Mouse (Mus musculus) mesoderm, embryonic 11.5 days (tissue): ENCODE measurements around the gene Efcc1.
A peak's percentile ranks its signal among the peaks of the same experiment; 100 is the strongest.
"Not testable (repeated sequence)": the region's sequence is repeated elsewhere in the genome, so short reads cannot be mapped to it uniquely, and the experiment has no call there.

ENCODE experiments used
- DNase-seq: peaks from one replicate; pipeline ENCODE4 v3.0.0-alpha.2; 2012; ENCODE audit warnings: low read depth, low spot score

Efcc1 gene

GRCm38 (mm10) chr6:87743281-87743680 lies 12.6 kb downstream of the Efcc1 start:
- DNase-seq = no peak

- DNase-seq = no peak
Observed at GRCm38 (mm10) chr6:87744632-87745031, 14.0 kb downstream of the Efcc1 start.

DNA sequence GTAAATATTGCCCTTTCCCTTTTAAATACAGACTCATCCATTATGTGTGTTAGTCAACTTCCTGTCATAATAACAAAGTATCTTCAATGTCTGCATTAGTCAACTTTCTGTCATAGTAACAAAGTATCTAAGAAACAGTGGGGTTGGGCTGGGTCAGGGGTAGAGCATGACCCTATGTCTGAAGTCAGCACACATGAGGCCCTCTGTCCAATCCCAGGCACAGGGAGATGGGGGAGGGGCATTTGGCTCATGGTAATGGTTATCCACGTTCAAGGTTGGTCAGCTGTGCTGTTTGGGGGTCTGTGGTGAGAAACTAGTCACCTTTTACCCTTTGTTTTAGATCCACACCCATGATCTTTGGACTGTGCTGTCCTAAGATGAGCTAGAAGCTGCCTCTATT lies 14.6 kb downstream of the Efcc1 start:
- DNase-seq = no peak

- no peak for DNase-seq
Observed at GRCm38 (mm10) chr6:87746059-87746458, 15.4 kb downstream of the Efcc1 start.

DNA sequence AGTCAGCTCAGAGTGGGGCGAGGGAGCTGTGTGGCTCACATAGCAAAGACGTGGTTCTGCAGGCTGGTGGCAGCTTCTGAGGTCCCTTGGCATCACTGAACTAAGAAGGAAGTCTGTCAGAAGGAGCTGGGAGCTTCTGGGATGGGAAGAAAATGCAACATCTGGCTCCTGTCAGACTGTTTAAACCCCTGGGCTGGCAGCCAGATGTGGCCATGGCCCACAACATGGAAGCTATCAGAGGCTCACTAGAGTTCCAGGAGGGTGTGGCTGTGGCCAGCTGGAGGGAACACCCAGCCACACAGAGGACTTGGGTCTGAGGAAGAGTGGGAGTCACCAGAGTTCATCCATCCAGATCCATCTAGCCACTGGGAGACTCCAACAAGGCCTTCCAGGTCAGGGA lies 16.2 kb downstream of the Efcc1 start:
- DNase-seq = no peak

DNA sequence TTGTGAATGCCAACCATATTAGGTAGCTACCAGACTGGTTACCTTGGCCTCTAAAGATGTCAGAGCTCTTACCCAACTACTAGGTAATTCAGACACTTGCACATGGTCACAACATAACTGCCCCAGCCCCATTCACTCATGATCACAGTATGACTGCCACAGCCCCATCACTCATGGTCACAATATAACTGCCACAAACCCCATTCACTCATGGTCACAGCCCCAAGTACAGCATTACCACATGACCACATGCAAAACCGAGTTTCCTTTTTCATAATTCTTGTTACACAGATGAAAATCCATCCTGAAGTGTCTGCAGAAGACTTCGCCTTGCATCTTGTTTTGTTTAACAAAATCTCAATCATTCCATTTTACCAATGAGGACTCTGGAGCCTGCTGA lies 17.4 kb downstream of the Efcc1 start:
- no peak for DNase-seq

GRCm38 (mm10) chr6:87748531-87748930 lies 17.9 kb downstream of the Efcc1 start:
- no peak for DNase-seq

DNA sequence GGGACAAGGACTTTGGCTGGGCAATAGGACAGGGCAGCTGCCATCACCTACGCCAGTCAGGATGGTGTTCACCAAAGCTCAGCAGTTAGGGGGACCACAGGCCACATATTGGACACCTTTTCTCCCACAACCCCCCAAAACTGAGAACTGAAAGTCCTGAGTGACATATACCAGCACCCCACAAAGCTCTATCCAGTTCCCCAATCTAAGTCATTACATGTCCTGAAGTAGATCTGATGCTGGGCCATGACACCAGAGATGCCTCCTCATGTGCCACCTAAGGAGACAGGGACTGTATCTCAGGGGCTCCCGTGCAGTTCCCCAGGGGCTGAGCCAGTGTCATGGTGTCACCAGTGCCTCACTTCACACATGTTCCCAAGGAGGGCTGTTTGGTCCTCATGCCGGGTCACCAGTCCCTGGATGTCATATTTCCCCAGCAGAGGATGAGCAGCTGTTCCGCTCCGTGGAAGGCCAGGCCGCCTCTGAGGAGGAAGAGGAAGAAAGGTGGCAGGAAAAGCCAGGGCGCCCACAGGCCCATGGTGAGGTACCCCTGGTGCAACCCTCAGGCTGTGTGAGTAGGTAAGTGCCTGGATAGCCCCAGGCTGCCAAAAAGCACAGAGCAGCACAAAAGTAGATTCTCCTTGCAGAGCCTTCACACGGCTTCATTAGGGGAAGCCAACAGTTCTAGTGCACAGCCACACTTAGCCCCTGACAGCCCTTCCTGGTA lies 19.7 kb downstream of the Efcc1 start:
- no peak for DNase-seq

GRCm38 (mm10) chr6:87751574-87751973 lies 20.9 kb downstream of the Efcc1 start:
- no peak for DNase-seq

GRCm38 (mm10) chr6:87755196-87755595 lies 24.5 kb downstream of the Efcc1 start:
- no peak for DNase-seq

DNA sequence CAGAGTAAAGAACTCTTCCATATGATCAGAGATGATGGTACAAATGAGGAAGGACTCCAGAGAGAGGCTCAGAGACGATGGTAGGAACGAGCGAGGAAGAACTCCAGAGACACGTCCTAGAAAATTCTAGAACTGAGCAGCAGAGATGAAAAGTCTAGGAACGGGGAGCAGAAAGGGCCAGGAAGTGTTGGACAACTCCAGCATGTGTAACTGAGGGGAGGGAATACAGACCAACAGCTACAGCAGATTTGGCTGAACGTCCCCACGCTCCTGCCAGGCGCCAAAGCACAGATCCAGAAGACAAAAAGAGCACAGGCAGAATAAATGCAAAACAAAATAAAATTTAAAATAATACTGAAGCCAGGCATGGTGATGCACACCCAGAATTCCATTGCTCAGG lies 26.2 kb downstream of the Efcc1 start:
- DNase-seq = no peak

DNA sequence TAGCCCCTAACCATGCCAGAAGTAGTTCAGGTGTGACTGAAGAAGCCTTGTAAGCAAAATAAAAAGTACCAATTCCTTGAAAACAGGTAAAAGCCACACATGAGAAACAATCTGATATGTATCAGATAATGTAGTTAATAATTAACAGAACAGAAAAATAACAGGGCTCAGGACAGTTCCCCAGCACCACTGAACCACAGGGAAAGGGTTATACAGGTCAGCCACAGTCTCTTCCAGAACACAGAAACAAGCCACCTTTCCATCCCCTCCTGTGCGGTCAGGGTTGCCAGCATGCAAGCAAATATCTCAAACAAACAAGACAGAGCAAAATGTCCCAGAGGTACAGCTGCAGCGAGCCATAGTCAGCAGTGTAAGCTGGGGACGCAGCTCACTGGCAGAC lies 28.7 kb downstream of the Efcc1 start:
- no peak for DNase-seq

DNA sequence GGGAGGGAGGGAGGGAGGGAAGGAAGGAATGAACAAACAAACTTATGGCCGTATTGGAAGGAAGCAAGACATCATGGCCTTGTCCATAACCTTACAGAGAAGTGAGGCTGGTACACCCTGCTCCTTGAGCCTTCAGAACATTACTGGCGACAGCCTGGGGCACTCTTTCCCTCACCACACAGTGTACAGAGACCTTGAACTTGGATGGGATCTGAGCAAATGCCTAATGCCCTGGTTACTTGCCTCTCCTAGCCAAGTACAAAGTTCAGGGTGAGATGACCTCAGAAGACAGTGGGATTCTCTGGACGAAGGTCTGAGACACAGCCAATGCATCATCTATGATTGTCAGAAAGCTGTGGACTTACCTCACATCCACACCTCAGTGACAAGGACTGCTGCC lies 29.2 kb downstream of the Efcc1 start:
- DNase-seq = no peak

GRCm38 (mm10) chr6:87762161-87762560 lies 31.5 kb downstream of the Efcc1 start:
- DNase-seq = no peak

DNA sequence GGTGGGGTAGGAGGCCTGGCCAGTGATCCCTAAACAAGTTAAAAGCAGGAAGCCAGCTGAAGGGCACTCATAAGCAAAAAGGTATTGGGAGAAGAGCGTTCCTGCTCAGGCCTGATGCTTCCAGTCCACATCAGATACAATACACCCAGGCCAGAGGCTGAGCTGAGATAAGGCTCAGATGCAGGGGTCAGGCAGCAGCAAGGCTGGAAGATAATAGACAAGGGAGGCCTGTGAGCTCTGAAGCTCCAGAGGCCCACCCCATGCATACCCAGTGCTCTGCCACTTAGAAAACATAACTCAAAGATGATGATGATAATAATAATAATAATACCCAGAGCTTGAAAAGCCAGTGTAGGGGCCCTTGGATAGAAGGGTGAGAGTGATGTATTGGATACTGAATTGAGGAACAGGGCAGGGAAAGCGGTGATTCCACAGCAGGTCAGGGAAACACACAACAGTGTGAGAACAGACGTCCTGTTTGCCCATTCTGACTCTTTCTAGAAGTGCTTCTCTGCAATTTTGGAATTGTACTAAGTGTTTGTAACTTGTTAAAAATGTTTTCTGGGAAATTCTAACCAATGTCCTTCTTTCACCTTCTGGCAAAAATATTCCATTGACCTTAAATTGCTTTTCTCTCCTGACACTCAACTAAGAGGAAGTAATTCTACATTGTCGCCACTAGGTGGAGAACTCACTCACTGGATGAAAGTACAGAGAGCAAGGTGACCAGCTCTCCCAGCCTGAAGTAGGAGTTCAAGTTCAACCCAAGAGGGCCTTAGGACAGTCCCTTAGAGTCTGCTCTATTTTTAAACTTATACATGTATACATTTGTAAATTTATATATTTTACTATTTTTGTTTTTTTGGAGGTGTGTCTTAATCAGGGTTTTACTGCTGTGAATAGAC lies 33.0 kb downstream of the Efcc1 start:
- peak; percentile 48 for DNase-seq

- DNase-seq = not testable (repeated sequence)
Observed at GRCm38 (mm10) chr6:87764296-87764695, 33.6 kb downstream of the Efcc1 start.

DNA sequence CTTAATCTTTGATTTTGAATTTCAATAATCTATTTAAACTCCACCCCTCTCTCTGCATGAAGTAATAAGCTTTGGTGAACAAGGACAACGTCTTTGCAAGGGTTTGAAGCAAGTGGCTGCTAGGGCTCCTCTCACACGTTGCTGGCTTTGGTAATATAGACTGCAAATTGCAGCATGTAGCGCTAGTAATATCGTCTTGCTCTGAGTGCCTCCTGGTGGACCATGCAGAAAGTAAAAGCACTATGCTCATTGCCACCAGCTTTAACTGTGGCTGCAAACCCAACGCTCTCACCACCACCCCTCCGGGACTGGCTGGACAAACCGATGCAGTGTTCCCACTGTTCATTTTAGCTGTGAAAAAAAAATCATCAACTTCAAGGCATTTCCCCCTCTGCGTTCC lies 40.0 kb downstream of the Efcc1 start:
- no peak for DNase-seq

- DNase-seq = no peak
Observed at GRCm38 (mm10) chr6:87774466-87774865, 43.8 kb downstream of the Efcc1 start.

DNA sequence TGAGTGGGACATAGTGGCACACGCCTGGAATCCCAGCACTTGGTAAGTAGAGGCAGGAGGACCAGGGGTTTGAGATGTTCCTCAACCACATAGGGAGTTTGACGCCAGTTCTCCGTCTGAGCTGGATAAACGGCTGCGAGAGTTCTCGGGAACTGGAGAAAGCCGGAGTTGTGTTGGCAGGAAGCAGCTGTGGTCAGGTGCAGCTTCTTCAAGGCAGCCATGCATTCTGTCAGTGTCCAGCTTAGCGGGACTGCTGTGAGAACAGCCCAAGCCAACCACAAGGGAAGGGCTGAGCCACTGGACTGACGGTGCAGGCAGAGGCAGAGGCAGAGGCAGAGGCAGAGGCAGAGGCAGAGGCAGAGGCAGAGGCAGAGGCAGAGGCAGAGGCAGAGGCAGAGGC lies 44.2 kb downstream of the Efcc1 start:
- DNase-seq = no peak

DNA sequence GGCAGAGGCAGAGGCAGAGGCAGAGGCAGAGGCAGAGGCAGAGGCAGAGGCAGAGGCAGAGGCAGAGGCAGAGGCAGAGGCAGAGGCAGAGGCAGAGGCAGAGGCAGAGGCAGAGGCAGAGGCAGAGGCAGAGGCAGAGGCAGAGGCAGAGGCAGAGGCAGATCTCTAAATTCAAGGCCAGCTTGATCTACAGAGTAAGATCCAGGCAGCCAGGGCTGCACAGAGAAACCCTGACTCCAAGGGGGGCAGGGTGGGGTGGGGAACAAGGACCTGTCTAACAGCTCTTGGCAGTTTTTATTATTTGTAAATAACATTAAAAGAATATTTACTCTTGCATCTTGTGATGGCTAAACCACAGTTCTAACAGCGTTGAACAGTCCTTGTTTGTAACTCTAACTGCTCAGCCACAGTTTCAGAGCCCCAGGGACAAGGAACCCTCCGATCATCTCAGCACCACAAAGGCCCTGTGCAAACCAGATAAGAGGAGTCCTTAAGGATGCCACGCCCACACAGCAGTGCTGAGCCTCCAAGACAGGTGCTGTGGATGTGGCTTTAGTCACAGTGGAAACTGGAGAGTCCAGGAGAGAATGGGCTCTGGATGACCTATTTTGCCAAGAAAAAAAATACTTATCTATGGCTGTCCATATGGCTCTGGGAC lies 45.0 kb downstream of the Efcc1 start:
- no peak for DNase-seq

- no peak for DNase-seq
Observed at GRCm38 (mm10) chr6:87776663-87777062, 46.0 kb downstream of the Efcc1 start.

- DNase-seq = no peak
Observed at GRCm38 (mm10) chr6:87777842-87778241, 47.2 kb downstream of the Efcc1 start, which contains the start of gene Gp9. Gene Gp9, plus strand, starts transcription at chr6:87778072.
